Mouse (Mus musculus) gastrocnemius, postnatal 25 days (tissue): Measurements from ENCODE around the gene Rpl22l1. TPM values are rescaled to one million over a fixed set of nuclear protein-coding genes. Genes with fewer than 3 reads are reported as not detected.
A peak's percentile ranks its signal among the peaks of the same experiment; 100 is the strongest.
"Not testable (repeated sequence)": the region's sequence is repeated elsewhere in the genome, so short reads cannot be mapped to it uniquely, and the experiment has no call there.

ENCODE experiments used
- DNase-seq: peaks from one replicate; pipeline ENCODE4 v3.0.0; 2022
- long read RNA-seq, 2 experiments: library from polyadenylated mRNA; stranded (forward); transcript quantifications; one replicate each; pipeline ENCODE4 v2.0.0; 2021
- total RNA-seq, 2 experiments: library from RNA; stranded (reverse); gene quantifications; 1 replicate in 1 of 2; 2 replicates in 1 of 2; pipeline ENCODE4 v1.2.3; 2021

Gene Rpl22l1
- total RNA-seq, result 100 to 1,000 TPM; 135 to 157 TPM
- long read RNA-seq, experiment 1, transcript Rpl22l1-206 (4 exons, 525 nt), result major isoform, 225 of 326 reads
- long read RNA-seq, experiment 1, transcript Rpl22l1-201 (4 exons, 552 nt), result minor isoform, 94 of 326 reads
- long read RNA-seq, experiment 1, partial matches to known transcripts, result 0 of 326 reads
- long read RNA-seq, experiment 1, other reads (novel, unspliced or antisense), result 3 of 326 reads
- long read RNA-seq, experiment 2, transcript Rpl22l1-206 (4 exons, 525 nt), result major isoform, 89 of 146 reads
- long read RNA-seq, experiment 2, transcript Rpl22l1-201 (4 exons, 552 nt), result minor isoform, 44 of 146 reads
- long read RNA-seq, experiment 2, partial matches to known transcripts, result 1 of 146 reads
- long read RNA-seq, experiment 2, other reads (novel, unspliced or antisense), result 8 of 146 reads

- peak; percentile 98 for DNase-seq
These were observed at the start of gene Rpl22l1 for GRCm38 (mm10) chr3:28805301-28806097. Gene Rpl22l1 (plus strand): TSS chr3:28805436.

GRCm38 (mm10) chr3:28755477-28755876, 49.8 kb upstream of the Rpl22l1 start:
- no peak for DNase-seq

GRCm38 (mm10) chr3:28761225-28761789, 43.9 kb upstream of the Rpl22l1 start:
- no peak for DNase-seq

DNA sequence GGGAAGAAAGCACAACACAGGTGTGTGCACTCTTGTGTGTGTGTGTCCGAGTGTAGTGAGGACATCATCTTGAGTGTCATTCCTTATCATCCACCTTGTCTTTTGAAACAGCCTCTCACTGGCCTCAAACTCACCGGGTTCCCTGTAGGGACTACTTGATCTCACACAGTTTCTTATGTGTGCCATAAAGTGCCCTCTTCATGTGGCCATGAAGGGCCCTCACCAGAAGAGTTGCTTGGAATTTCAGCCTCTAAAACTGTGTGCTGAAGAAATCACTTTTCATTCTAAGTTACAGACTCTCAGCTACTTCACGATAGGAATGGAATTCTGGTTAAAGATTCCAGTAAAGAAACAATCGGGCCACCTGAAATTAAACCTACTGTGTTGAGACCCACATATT, 38.3 kb upstream of the Rpl22l1 start:
- DNase-seq, result no peak

DNA sequence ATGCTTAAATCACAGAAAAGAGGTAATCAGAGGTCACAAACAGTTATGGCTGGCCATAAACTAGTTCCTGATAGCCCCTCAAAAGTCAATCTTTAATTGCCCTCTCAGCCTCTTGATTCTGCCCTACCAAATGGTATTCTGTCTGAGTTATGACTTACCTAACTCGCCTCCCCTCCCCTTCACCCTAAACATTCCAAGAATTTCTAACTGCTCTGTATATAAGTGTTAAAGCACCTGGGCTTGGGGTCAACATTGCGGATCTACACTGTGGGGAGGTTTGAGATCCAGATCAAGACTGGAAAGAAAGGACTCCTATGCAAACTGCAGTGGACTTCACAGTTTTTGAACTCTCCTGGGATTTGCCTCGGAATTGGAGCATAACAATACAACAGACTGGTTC, 37.0 kb upstream of the Rpl22l1 start:
- no peak for DNase-seq

GRCm38 (mm10) chr3:28772919-28773318, 32.3 kb upstream of the Rpl22l1 start:
- DNase-seq, result not testable (repeated sequence)

- DNase-seq, result no peak
These were observed 29.9 kb upstream of the Rpl22l1 start for GRCm38 (mm10) chr3:28775361-28775760.

DNA sequence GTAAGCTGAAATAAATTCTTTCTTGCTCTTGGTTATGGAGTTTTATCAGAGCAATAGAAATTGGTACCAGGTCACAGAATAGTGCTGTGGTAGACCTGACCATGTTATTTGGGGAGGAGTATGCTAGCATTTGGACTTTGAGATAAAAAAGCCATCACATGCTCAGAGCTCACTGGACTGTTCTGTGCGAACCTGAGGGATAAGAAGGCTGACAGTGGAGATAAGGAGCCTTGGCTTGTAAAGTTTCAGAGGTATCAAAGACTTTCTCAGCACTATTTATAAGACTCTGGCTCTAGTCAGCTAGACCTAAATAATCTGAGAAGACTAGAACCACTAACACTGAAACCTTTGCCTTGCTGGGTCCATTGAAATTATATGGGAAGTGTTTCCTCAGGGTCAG, 29.3 kb upstream of the Rpl22l1 start:
- DNase-seq, result no peak

DNA sequence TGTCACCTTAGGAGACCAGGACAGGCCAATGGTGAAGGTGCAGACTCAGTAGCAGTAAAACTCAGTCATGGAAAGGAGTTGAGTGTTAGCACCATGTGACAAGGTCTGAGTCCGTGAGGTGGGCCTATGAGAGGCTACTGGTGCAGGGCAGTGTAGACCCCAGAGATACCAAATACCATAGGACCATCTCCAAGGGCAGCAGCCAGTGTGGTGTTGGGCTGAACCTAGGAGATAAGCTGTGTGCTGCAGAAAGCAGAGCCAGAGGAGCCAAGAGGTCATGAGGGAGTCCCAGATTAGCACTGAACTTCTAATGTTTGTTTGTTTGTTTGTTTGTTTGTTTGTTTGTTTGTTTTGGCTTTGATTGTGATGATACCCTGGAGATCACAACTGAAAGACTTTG, 28.7 kb upstream of the Rpl22l1 start:
- DNase-seq, result no peak

- DNase-seq, result no peak
These were observed 24.7 kb upstream of the Rpl22l1 start for GRCm38 (mm10) chr3:28780511-28780910.

- peak; percentile 92 for DNase-seq
These were observed 24.2 kb upstream of the Rpl22l1 start, which contains the start of gene Eif5a2 for GRCm38 (mm10) chr3:28780994-28781393. Gene Eif5a2 (plus strand): TSS chr3:28781276.

DNA sequence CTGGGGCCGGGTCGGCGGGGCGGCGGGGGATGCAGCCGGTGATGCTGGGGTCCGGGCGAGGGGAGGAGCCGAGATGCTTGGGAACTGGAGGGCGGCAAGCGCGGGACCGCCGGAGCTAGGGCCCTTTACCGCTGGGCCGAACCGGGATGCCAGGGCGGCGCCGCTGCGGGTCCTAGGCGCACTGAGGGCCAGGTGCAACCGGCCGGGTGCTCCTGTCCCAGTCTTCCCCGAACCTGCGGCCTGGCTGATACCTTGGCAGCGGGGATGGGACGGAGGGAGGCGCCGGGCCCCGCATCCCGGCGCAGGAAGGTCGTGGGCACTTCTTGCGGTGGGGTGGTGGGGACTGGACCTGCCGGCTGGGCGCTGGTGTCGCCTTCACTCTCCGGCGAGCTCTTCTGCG, 23.8 kb upstream of the Rpl22l1 start:
- no peak for DNase-seq

DNA sequence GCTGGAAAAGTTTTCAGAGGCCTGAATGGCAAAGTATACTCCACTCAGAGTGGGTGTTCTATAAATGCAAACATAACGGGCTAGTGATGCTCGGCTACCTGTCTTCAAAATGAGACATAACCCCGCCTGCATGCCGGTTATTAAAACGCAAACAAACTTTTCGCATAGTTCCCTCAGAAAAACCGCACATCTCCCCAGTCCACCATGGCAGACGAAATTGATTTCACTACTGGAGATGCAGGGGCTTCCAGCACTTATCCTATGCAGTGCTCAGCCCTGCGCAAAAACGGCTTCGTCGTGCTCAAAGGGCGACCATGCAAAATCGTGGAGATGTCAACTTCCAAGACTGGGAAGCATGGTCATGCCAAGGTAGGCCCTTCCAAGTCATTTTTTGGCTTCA, 23.4 kb upstream of the Rpl22l1 start:
- DNase-seq, result no peak

DNA sequence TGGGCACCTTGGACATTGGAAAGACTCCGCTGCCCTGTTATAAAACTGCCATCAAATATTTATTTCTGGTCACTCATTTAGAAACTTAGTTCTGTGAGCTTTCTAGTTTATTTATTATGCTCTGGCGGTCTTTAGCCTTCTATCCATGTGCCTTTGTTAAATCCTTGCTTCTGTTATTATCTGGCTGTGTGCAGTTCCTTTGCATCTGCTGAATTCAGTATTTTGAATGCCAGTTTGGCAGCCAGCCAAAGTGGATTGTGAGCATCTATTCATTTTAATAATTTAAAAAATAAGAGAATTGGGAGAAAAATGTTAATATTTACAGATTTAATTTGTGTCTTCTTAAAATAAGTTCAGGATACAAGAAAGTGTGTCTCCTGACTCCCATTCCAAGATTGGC, 21.1 kb upstream of the Rpl22l1 start:
- DNase-seq, result no peak

GRCm38 (mm10) chr3:28794835-28795234, 10.4 kb upstream of the Rpl22l1 start:
- no peak for DNase-seq

DNA sequence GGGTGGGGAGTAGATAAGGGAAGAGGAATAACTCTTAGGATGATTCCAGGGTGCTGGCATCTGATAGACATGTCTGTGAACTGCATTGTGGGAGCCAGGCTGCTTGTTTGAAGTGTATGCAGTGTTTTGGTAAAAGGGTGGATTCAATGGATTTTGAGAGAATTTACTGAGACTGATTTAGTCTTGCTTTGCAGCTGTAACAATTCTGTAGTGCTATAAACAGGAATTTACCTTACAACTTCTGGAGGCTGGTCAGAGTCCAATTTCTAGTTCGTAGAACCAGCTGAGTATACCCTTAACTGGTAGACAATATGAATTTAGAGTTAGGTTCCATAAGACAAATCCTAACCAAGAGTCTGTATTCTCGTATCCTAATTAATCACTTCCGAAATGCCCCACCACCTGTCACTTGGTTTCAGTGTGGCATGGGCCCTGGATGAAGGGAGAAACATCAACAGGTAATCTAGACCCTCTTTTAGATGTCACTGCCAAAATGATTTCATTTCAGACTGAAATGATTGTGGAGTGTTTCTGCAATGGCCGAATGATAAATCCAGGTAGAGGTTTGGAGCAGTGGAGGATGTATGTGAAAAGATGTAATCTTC, 2.9 kb downstream of the Rpl22l1 start:
- DNase-seq, result no peak

DNA sequence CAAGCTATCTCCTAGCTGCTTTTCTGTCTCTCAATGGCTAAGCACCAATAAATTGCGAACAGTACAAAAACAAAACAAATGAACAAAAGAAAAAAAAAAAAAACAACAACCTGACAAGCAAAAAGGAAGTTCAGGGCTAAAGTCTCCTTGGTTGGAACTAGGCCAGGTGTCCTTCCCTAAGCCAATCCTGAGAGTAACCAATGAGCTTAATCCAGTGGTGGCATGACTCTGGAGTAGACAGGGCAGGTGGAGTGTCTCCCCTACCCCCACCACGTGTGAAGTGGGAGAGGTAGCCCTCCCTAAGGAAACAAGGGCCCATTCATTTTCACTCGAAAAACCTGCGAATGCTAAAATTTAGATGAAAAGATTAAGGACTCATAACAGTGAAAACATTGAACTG, 6.2 kb downstream of the Rpl22l1 start:
- no peak for DNase-seq

DNA sequence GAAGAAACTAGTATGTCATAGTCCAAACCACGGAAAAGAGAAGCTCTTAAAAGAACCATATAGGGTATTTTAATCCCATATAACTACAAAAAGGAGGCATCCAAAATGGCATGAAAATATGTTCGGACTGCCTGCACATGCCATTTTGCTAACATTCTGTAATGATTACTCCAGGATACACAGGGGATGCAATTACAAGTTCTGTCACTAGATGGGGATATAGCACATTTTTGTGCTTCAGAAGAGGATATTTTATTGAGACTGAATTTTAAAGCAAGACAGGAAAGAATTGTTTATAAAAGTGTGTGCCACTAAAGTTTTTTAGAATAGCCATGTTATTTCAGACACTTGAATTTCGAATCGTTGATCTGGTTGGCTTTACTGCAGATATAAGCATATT, 9.1 kb downstream of the Rpl22l1 start:
- no peak for DNase-seq

- DNase-seq, result no peak
These were observed 10.8 kb downstream of the Rpl22l1 start for GRCm38 (mm10) chr3:28816010-28816540.

GRCm38 (mm10) chr3:28826272-28826671, 21.0 kb downstream of the Rpl22l1 start:
- no peak for DNase-seq

GRCm38 (mm10) chr3:28827605-28828004, 22.4 kb downstream of the Rpl22l1 start:
- DNase-seq, result no peak

DNA sequence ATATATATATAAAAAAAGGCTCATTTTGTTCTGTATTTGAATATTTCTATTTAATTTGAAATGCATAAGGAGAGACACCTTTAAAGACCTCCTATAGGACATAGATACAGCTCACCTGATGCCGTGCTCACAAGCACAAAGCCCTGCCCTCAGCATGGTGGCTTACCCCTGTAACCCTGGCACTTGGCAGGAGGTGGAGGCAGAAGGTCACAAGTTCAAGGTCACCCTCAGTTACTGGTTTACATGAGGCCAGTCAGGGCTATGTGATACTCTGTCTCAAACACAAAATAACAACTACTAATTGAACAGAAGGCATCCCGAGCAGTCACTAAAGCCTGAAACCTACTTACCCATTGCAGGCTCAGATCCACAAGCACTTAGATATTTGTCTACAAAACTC, 24.2 kb downstream of the Rpl22l1 start:
- DNase-seq, result no peak
